ENCODE assay signal across 14 mouse cellular contexts in genomic region chr11:100840866-100841265, GRCm38 (mm10). TPM values are rescaled to one million over a fixed set of nuclear protein-coding genes. Genes with fewer than 3 reads are reported as not detected.
A peak's percentile ranks its signal among the peaks of the same experiment; 100 is the strongest.
DNase-seq lines count a peak whose midpoint lies in the region; ATAC-seq and TF ChIP-seq lines count a peak whose summit lies in the region.
"Had no signal": no experiment of that assay in that cellular context is flagged by ENCODE, and none has a peak within 500 bp of the region (broad histone marks: within the 10 kb centered on the region; RNA-seq: fewer than 3 reads in every experiment).

No protein-coding gene starts in this region.

- DNase-seq in heart, postnatal 0 days (ENCODE audit: low spot score), result no peak
- DNase-seq in heart, postnatal 4 days, result no peak
- DNase-seq in liver, postnatal 0 days, result peak; percentile 56
- DNase-seq in mesoderm, embryonic 11.5 days (ENCODE audit: low read depth, low spot score), result peak; percentile 11
- DNase-seq in midbrain, embryonic 14.5 days, result no peak
- no peak for DNase-seq in right cerebral cortex, postnatal 36 days (ENCODE audit: low spot score in 2 of 2)
- DNase-seq: heart, postnatal 36 days; right cerebral cortex, postnatal 14 days had no signal

- TF ChIP-seq CTCF in heart, postnatal 0 days (IDR thresholded peaks at IDR 0.05; ENCODE audit: low read depth), result no peak
- no peak for TF ChIP-seq CTCF in bone marrow macrophage, adult 2 months (IDR thresholded peaks at IDR 0.05; ENCODE audit: low read depth, low read length)
- no peak for TF ChIP-seq CTCF in liver, postnatal 0 days (IDR thresholded peaks at IDR 0.05; ENCODE audit: low read depth)

- H3K27ac ChIP-seq in heart, postnatal 0 days (ENCODE audit: low read depth), result peak overlapping the region; percentile 16
- peak overlapping the region; percentile 42 for H3K27ac ChIP-seq in bone marrow macrophage, adult 2 months (ENCODE audit: insufficient read depth, low read depth, low read length)
- H3K27ac ChIP-seq in liver, postnatal 0 days (ENCODE audit: low read depth), result peak overlapping the region; percentile 74
- H3K27ac ChIP-seq in forebrain, embryonic 16.5 days (ENCODE audit: low read length), result no peak overlapping the region
- no peak overlapping the region for H3K27ac ChIP-seq in midbrain, embryonic 14.5 days (replicated peaks; ENCODE audit: low read depth, low read length)
- H3K27ac ChIP-seq: kidney, postnatal 0 days; limb, embryonic 15.5 days; neural tube, embryonic 13.5 days; stomach, postnatal 0 days had no signal

- no peaks in the 10 kb centered on the region for H3K9me3 ChIP-seq in heart, postnatal 0 days (replicated peaks; ENCODE audit: control insufficient read depth, low read length)
- H3K9me3 ChIP-seq in liver, postnatal 0 days (ENCODE audit: low read length), result no peaks in the 10 kb centered on the region; the same call in 1 of the 2 replicates
- peaks cover 2% of the 10 kb centered on the region; the same call in 1 of the 2 replicates for H3K9me3 ChIP-seq in forebrain, embryonic 16.5 days (ENCODE audit: control insufficient read depth, low read length)
- no peaks in the 10 kb centered on the region for H3K9me3 ChIP-seq in midbrain, embryonic 14.5 days (ENCODE audit: control insufficient read depth, low read length)
- H3K9me3 ChIP-seq: limb, embryonic 15.5 days; neural tube, embryonic 13.5 days had no signal

- TF ChIP-seq EP300 in heart, postnatal 0 days (IDR thresholded peaks at IDR 0.05; ENCODE audit: low read depth), result no peak
- TF ChIP-seq EP300 in liver, postnatal 0 days (IDR thresholded peaks at IDR 0.05; ENCODE audit: low read depth), result no peak

- no peaks in the 10 kb centered on the region for H3K36me3 ChIP-seq in heart, postnatal 0 days (replicated peaks; ENCODE audit: control insufficient read depth, insufficient read depth, low read length)
- H3K36me3 ChIP-seq in liver, postnatal 0 days (replicated peaks; ENCODE audit: insufficient read depth, low read length), result 0 out of 2 replicates have a peak, but pooled peaks cover 3% of the 10 kb centered on the region
- no peaks in the 10 kb centered on the region for H3K36me3 ChIP-seq in forebrain, embryonic 16.5 days (ENCODE audit: control insufficient read depth, insufficient read depth)
- no peaks in the 10 kb centered on the region for H3K36me3 ChIP-seq in midbrain, embryonic 14.5 days (ENCODE audit: control insufficient read depth, insufficient read depth, low read length)
- H3K36me3 ChIP-seq: limb, embryonic 15.5 days; neural tube, embryonic 13.5 days had no signal

- H3K27me3 ChIP-seq in heart, postnatal 0 days (ENCODE audit: control insufficient read depth, insufficient read depth, low read length), result no peaks in the 10 kb centered on the region
- no peaks in the 10 kb centered on the region for H3K27me3 ChIP-seq in liver, postnatal 0 days (ENCODE audit: insufficient read depth, low read length)
- peaks cover 3% of the 10 kb centered on the region; the same call in 1 of the 2 replicates for H3K27me3 ChIP-seq in forebrain, embryonic 16.5 days (replicated peaks; ENCODE audit: control insufficient read depth, insufficient read depth, low read length)
- H3K27me3 ChIP-seq in midbrain, embryonic 14.5 days (ENCODE audit: control insufficient read depth, insufficient read depth, low read length), result no peaks in the 10 kb centered on the region
- H3K27me3 ChIP-seq: limb, embryonic 15.5 days; neural tube, embryonic 13.5 days had no signal

- H3K9ac ChIP-seq in heart, postnatal 0 days (replicated peaks; ENCODE audit: low read depth, low read length), result no peak overlapping the region
- no peak overlapping the region; the same call in 1 of the 2 replicates for H3K9ac ChIP-seq in liver, postnatal 0 days (replicated peaks)
- H3K9ac ChIP-seq in forebrain, embryonic 16.5 days (replicated peaks; ENCODE audit: low read depth, low read length), result no peak overlapping the region
- no peak overlapping the region for H3K9ac ChIP-seq in midbrain, embryonic 14.5 days (replicated peaks; ENCODE audit: low read length)
- H3K9ac ChIP-seq: limb, embryonic 15.5 days; neural tube, embryonic 13.5 days had no signal

- 36% methylated on average over 12 of the region's 12 CpGs for WGBS in heart, postnatal 0 days
- WGBS in liver, postnatal 0 days (ENCODE audit: insufficient replicate concordance), result 18% methylated on average over 12 of the region's 12 CpGs
- WGBS in forebrain, embryonic 16.5 days, result 82% methylated on average over 12 of the region's 12 CpGs
- WGBS in midbrain, embryonic 14.5 days, result 76% methylated on average over 12 of the region's 12 CpGs

- H3K4me3 ChIP-seq in heart, postnatal 0 days (ENCODE audit: low read depth, low read length), result no peak overlapping the region
- H3K4me3 ChIP-seq in bone marrow macrophage, adult 2 months (ENCODE audit: insufficient read depth, low read length), result 0 out of 2 replicates have a peak overlapping the region, but pooled peaks have one; percentile 11
- H3K4me3 ChIP-seq in liver, postnatal 0 days (ENCODE audit: low read depth, low read length), result no peak overlapping the region
- no peak overlapping the region for H3K4me3 ChIP-seq in forebrain, embryonic 16.5 days (replicated peaks; ENCODE audit: low read length)
- H3K4me3 ChIP-seq in midbrain, embryonic 14.5 days (replicated peaks; ENCODE audit: low read depth, low read length), result no peak overlapping the region
- H3K4me3 ChIP-seq: limb, embryonic 15.5 days; neural tube, embryonic 13.5 days had no signal

- H3K4me1 ChIP-seq in heart, postnatal 0 days (ENCODE audit: control insufficient read depth, insufficient read depth), result peaks cover 11% of the 10 kb centered on the region; the same call in 1 of the 2 replicates
- H3K4me1 ChIP-seq in bone marrow macrophage, adult 2 months (ENCODE audit: control insufficient read depth, insufficient read depth, low read length), result peaks cover 13% of the 10 kb centered on the region
- peaks cover 20% of the 10 kb centered on the region for H3K4me1 ChIP-seq in liver, postnatal 0 days (ENCODE audit: insufficient read depth)
- H3K4me1 ChIP-seq in forebrain, embryonic 16.5 days (replicated peaks; ENCODE audit: control insufficient read depth, insufficient read depth, low read length), result no peaks in the 10 kb centered on the region
- H3K4me1 ChIP-seq in midbrain, embryonic 14.5 days (ENCODE audit: control insufficient read depth, insufficient read depth, low read length), result no peaks in the 10 kb centered on the region

- TF ChIP-seq POLR2A in bone marrow macrophage, adult 2 months (IDR thresholded peaks at IDR 0.05; ENCODE audit: borderline replicate concordance, low read depth, low read length), result no peak

- no peak for ATAC-seq in heart, postnatal 0 days (ENCODE audit: insufficient read depth, low read depth)
- ATAC-seq in liver, postnatal 0 days, result peak; percentile 66
- ATAC-seq in forebrain, embryonic 16.5 days, result no peak
- ATAC-seq in midbrain, embryonic 14.5 days (ENCODE audit: low FRiP score, low TSS enrichment), result no peak

- peak overlapping the region; percentile 24; the same call in 1 of the 2 replicates for H3K4me2 ChIP-seq in heart, postnatal 0 days (ENCODE audit: low read depth, low read length)
- peak overlapping the region; percentile 29 for H3K4me2 ChIP-seq in liver, postnatal 0 days (ENCODE audit: low read depth, low read length)
- H3K4me2 ChIP-seq in forebrain, embryonic 16.5 days (ENCODE audit: low read length), result no peak overlapping the region
- H3K4me2 ChIP-seq in midbrain, embryonic 14.5 days (ENCODE audit: low read length), result no peak overlapping the region
- H3K4me2 ChIP-seq: limb, embryonic 15.5 days; neural tube, embryonic 13.5 days had no signal

RNA-seq across cellular contexts. Expression of gene Stat5b, which starts 9.7 kb away (rescaled TPM):
- total RNA-seq in heart, postnatal 0 days (2014; rRNA removed; ENCODE audit: low replicate concordance), result 29.2 and 48.2 TPM in 2 replicates
- 22.5 and 23.3 TPM in 2 replicates for polyA plus RNA-seq in heart, postnatal 0 days (2015; fragmentation: Nextera tagmentation; extraction: Ambion mirVana)
- 10 to 100 TPM; 45.4 to 52.4 TPM for total RNA-seq in heart, postnatal 4 days (2021)
- polyA plus RNA-seq in bone marrow macrophage, adult 2 months (2012; ENCODE audit: insufficient read depth, insufficient read length, missing spikeins), result 30.8 and 30.9 TPM in 2 replicates
- polyA plus RNA-seq in liver, postnatal 0 days (2015; fragmentation: Nextera tagmentation; extraction: Ambion mirVana), result 15.4 and 16.4 TPM in 2 replicates
- polyA plus RNA-seq in forebrain, embryonic 16.5 days (2015; fragmentation: Nextera tagmentation; extraction: Ambion mirVana), result 9.8 and 11.9 TPM in 2 replicates
- 17.2 and 18.6 TPM in 2 replicates for polyA plus RNA-seq in midbrain, embryonic 14.5 days (2014; fragmentation: Nextera tagmentation; extraction: Ambion mirVana)

RNA-seq across cellular contexts. Expression of gene Stat5a, which starts 18.3 kb away (rescaled TPM):
- total RNA-seq in heart, postnatal 0 days (2014; rRNA removed; ENCODE audit: low replicate concordance), result 12.6 and 21.3 TPM in 2 replicates
- polyA plus RNA-seq in heart, postnatal 0 days (2015; fragmentation: Nextera tagmentation; extraction: Ambion mirVana), result 9.6 and 11.7 TPM in 2 replicates
- total RNA-seq in heart, postnatal 4 days (2021), result 10 to 100 TPM; 15.7 to 17.4 TPM
- polyA plus RNA-seq in bone marrow macrophage, adult 2 months (2012; ENCODE audit: insufficient read depth, insufficient read length, missing spikeins), result 16.3 and 20.7 TPM in 2 replicates
- 4.7 and 6.0 TPM in 2 replicates for polyA plus RNA-seq in liver, postnatal 0 days (2015; fragmentation: Nextera tagmentation; extraction: Ambion mirVana)
- 1.0 and 1.2 TPM in 2 replicates for polyA plus RNA-seq in forebrain, embryonic 16.5 days (2015; fragmentation: Nextera tagmentation; extraction: Ambion mirVana)
- polyA plus RNA-seq in midbrain, embryonic 14.5 days (2014; fragmentation: Nextera tagmentation; extraction: Ambion mirVana), result 1.7 and 1.9 TPM in 2 replicates

Comparison
In these comparisons a context has a peak if more than half of its experiments do, and no peak if none do; other contexts are left out.
1. DNase-seq: peak in liver, postnatal 0 days (single experiment) and mesoderm, embryonic 11.5 days (single experiment); none in heart, postnatal 0 days (single experiment), heart, postnatal 4 days (single experiment), midbrain, embryonic 14.5 days (single experiment) and right cerebral cortex, postnatal 36 days (0 of 2).
2. H3K27ac ChIP-seq: peak in heart, postnatal 0 days (single experiment), bone marrow macrophage, adult 2 months (single experiment) and liver, postnatal 0 days (single experiment); none in forebrain, embryonic 16.5 days (single experiment) and midbrain, embryonic 14.5 days (single experiment).
3. H3K4me2 ChIP-seq: peak in heart, postnatal 0 days (single experiment) and liver, postnatal 0 days (single experiment); none in forebrain, embryonic 16.5 days (single experiment) and midbrain, embryonic 14.5 days (single experiment).